Mouse (Mus musculus): ENCODE results near the gene Ankrd35. TPM values are rescaled to one million over a fixed set of nuclear protein-coding genes. Genes with fewer than 3 reads are reported as not detected.

The Ankrd35 gene
- polyA plus RNA-seq, 1 experiment from 2014 or later = 0.06 TPM

DNA sequence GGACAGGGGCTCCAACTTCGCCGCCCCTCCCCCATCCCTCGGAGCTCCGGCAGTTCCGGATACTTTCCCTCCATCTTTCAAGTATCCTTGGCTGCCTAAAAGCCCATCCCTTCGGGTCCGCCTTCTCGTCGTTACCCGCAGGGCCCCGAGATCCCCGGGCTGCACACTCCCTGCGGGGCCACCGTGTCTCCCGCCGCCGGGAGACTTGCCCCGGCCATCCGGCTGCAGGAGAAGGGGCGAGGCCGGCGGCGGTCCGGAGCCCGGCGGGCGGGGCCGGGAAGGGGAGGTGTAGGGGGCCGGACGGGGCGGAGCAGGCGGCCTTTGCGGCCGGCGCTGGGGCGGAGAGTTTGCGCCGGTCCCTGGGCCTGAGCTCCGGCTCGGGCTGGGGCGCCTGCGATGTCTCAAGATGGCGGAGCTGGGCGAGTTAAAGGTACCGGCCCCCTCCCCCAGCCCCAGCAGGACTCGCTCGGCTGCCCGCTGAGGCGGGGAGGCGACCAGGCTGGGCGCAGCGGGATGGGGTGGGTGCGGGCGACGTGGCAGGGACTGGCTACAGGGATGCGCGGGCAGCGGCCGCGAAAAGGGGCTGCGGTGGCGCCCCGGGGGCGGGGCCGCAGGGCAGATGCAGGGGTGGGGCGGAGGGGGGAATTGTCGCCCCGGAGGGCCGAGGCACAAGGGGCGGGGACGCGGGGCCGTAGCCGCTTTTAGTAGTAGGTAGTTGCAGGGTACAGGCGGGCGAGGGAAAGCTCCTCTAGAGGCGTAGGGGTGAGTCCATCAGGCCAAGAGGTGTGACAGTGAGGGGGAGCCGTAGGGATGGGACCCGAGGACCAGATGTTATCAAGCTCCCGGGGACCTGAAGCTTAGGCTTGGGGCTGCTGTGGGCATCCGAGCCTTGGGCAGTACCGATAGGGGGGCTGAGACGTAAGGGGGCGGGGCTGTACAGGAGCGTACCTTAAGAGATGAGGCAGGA, 27.1 kb downstream of the Ankrd35 start:
- no peaks in the 10 kb centered on the region for H3K27me3 ChIP-seq (ENCODE audit: low read depth, poor library complexity, severe bottlenecking)
- peak overlapping the region; percentile 81 for H3K4me3 ChIP-seq
- peak; percentile 93 for DNase-seq (ENCODE audit: low spot score)
- peaks cover 29% of the 10 kb centered on the region for H3K36me3 ChIP-seq
- H3K27ac ChIP-seq (replicated peaks) = peak overlapping the region; percentile 94
- WGBS = under 1% methylated on average over 85 of the region's 85 CpGs
- H3K4me1 ChIP-seq = peaks cover 46% of the 10 kb centered on the region
- H3K9me3 ChIP-seq (replicated peaks) = no peaks in the 10 kb centered on the region

DNA sequence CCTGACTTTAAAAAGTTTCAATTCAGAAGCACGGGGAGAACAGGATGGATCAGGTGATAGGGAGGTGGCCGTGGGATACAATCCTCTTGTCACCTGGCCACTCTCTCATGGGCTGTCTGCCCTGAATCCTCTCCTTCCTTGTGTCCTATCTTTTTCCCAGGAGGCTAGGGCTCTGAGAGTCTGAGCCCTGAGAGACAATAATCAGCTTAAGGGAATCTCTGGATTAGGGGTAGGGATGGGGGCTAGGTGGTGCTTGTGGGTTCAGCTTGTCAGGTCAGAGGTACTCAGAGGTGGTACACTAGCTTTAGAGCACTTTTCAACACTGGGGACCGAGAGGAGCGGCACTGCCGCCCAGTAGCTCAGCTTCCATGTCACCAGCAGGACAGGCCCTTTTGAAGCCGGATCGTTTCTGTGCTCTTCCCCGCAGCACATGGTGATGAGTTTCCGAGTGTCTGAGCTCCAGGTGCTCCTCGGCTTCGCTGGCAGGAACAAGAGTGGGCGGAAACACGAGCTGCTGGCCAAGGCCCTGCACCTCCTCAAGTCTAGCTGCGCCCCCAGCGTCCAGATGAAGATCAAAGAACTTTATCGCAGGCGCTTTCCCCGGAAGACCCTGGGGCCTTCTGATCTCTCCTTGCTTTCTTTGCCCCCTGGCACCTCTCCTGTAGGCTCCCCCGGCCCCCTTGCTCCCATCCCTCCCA, 29.2 kb downstream of the Ankrd35 start:
- H3K36me3 ChIP-seq = peaks cover 49% of the 10 kb centered on the region
- WGBS = 57% methylated on average over 19 of the region's 19 CpGs
- H3K9me3 ChIP-seq (replicated peaks) = no peaks in the 10 kb centered on the region

DNA sequence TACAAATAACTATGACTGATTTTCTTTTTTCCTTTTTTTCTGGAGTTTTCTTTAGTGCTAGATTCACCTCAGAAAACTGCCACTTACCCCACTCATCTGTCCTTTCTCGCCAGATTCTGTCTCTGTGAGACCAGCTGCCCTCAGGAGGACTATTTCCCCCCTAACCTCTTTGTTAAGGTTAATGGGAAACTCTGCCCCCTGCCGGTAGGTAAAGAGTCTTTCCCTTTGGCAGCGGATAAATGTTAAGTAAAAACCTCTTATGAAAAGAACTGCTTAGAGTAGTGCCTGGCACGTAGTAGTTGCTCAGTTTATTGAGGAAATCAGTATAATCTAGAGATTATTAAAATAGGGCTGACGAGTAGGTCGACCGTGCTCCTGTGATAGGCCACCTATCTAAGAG, 30.4 kb downstream of the Ankrd35 start:
- 57% methylated on average over 7 of the region's 7 CpGs for whole genome bisulfite sequencing
- H3K36me3 ChIP-seq = peaks cover 61% of the 10 kb centered on the region
- no peak for DNase-seq (ENCODE audit: low spot score)

More for the DNA sequence above, 29.2 kb downstream of the Ankrd35 start:
- H3K4me3 ChIP-seq = no peak overlapping the region
- no peak for DNase-seq (ENCODE audit: low spot score)
- peaks cover 38% of the 10 kb centered on the region for H3K4me1 ChIP-seq
- H3K27me3 ChIP-seq (ENCODE audit: low read depth, poor library complexity, severe bottlenecking) = no peaks in the 10 kb centered on the region
- 0 out of 2 replicates have a peak overlapping the region, but pooled peaks have one; percentile 28 for H3K27ac ChIP-seq (replicated peaks)

DNA sequence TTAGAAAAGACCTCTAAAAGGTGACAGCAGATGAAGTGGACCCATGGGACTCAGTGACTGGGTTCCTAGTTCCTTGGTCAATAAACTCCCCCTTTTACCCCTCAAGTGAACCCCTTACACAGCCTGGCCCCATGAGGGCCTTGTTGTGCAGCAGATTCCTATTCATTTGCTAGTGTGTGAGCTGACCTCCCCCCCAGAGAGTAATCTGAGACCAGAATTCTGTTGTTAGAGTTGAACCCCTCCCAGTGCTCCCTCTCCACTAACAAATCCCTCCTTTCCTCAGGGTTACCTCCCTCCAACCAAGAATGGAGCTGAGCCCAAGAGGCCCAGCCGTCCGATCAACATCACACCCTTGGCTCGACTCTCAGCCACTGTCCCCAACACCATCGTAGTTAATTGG, 31.1 kb downstream of the Ankrd35 start:
- WGBS = 88% methylated on average over 4 of the region's 4 CpGs
- Histone ChIP-seq H3K4me3 (no peak overlapping the region), H3K9me3 (replicated peaks) (no peaks in the 10 kb centered on the region), H3K27ac (replicated peaks) (no peak overlapping the region), H3K36me3 (peaks cover 65% of the 10 kb centered on the region), H3K27me3 (ENCODE audit: low read depth, poor library complexity, severe bottlenecking) (no peaks in the 10 kb centered on the region), H3K4me1 (peaks cover 27% of the 10 kb centered on the region)
- DNase-seq (ENCODE audit: low spot score) = no peak

More for the DNA sequence above, 30.4 kb downstream of the Ankrd35 start:
- peaks cover 33% of the 10 kb centered on the region for H3K4me1 ChIP-seq
- H3K4me3 ChIP-seq = no peak overlapping the region
- no peaks in the 10 kb centered on the region for H3K9me3 ChIP-seq (replicated peaks)
- H3K27me3 ChIP-seq (ENCODE audit: low read depth, poor library complexity, severe bottlenecking) = no peaks in the 10 kb centered on the region
- H3K27ac ChIP-seq (replicated peaks) = no peak overlapping the region

DNA sequence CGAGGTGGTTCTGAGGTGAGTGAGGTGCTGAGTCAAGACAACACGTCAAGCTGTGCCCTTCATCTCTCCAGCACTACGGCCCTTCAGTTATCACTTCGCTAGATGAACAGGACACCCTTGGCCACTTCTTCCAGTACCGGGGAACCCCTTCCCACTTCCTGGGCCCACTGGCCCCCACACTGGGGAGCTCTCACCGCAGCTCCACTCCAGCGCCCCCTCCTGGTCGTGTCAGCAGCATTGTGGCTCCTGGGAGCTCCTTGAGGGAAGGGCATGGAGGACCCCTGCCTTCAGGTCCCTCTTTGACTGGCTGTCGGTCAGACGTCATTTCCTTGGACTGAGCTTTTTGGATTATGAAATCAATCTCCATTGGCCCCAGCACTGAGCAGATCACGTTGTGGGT, 34.8 kb downstream of the Ankrd35 start:
- Histone ChIP-seq H3K9me3 (replicated peaks) (no peaks in the 10 kb centered on the region), H3K27me3 (ENCODE audit: low read depth, poor library complexity, severe bottlenecking) (peaks cover 19% of the 10 kb centered on the region), H3K4me1 (peaks cover 12% of the 10 kb centered on the region), H3K27ac (replicated peaks) (no peak overlapping the region), H3K36me3 (peaks cover 65% of the 10 kb centered on the region), H3K4me3 (no peak overlapping the region)
- 66% methylated on average over 11 of the region's 11 CpGs for WGBS
- no peak for DNase-seq (ENCODE audit: low spot score)

DNA sequence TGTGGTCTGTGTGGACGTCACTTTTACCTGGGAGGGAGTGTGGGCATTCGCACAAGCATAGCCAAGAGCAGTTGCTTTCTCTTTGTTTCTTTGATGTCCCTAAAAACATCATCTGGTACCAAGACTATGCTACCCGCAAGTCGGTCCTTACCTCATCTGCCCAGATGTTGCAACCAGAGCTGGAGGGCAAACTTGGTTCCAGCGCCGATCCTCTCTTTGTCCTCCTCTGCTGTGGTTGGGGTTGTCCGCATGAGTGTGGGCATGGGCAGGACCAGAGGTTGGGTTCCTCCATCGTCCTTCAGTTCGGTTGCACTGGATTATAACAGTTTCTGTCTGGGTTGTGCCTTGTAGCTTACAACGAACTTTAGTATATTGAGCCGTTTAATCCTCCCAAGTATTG, 36.3 kb downstream of the Ankrd35 start:
- H3K4me3 ChIP-seq = no peak overlapping the region
- H3K36me3 ChIP-seq = peaks cover 65% of the 10 kb centered on the region
- 95% methylated on average over 11 of the region's 11 CpGs for WGBS
- H3K4me1 ChIP-seq = peaks cover 12% of the 10 kb centered on the region
- peaks cover 19% of the 10 kb centered on the region for H3K27me3 ChIP-seq (ENCODE audit: low read depth, poor library complexity, severe bottlenecking)
- H3K9me3 ChIP-seq (replicated peaks) = no peaks in the 10 kb centered on the region
- H3K27ac ChIP-seq (replicated peaks) = no peak overlapping the region
- DNase-seq (ENCODE audit: low spot score) = no peak

DNA sequence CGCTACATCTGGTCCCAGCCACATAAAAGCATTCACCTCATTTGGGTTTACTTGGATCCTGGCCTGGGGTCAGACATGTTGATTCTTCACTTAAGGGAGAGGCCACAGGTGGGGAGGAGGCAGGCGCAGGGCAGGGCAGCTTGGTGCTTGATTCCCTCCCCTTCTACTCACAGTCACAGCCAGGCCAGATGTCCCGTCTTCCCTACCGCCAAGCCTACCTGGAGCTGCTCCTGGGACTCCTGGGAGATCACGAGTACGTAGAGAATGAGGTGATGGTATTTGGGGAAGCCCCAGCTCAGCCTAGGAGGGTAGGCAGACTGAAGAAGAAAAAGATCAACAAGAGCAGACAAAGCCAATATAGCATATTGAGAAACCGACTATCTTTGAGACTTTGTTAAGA, 37.1 kb downstream of the Ankrd35 start:
- Histone ChIP-seq H3K4me1 (peaks cover 12% of the 10 kb centered on the region), H3K27ac (replicated peaks) (no peak overlapping the region), H3K9me3 (replicated peaks) (no peaks in the 10 kb centered on the region), H3K36me3 (peaks cover 65% of the 10 kb centered on the region), H3K4me3 (no peak overlapping the region), H3K27me3 (ENCODE audit: low read depth, poor library complexity, severe bottlenecking) (peaks cover 19% of the 10 kb centered on the region)
- WGBS = 79% methylated on average over 7 of the region's 7 CpGs
- DNase-seq (ENCODE audit: low spot score) = no peak

DNA sequence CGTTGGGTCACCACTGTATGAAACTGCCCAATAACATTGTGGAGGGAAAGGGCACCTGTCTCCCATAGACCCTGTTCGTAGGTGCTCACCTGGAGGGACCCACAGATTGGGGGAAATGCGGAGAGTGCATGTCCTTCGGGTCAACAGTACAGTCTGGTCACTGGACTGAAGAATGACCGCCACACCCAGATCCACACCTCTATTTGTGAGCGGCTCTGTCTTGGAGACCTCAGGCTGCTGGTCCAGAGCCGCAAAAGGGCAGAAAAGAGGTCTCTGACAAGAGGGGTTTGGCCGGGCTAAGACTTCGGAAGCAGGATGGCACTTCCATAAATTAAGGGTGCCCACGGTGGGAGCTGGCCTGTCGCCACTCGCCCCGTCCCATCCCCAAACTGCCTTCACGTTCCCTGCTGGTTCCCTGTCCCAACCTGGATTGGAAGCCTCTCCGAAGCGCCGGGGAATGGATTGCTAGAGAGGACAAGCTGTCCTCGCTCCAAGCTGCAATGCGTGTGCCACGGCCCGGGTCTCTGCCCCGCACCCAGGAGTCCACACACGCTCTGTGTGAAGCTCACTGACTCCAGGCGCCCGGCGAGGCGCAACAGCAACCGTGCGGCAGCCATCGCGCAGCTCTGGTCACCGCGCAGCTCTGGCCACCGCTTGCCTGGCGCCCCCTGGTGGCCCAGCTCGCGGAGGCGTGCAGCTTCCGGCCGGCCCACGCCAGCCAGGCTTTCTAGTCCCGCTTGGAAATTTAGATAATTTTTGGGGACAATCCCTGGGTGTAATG, 38.2 kb downstream of the Ankrd35 start, which contains the start of gene Nudt17:
Nudt17 (minus strand) TSS at position 660 of the 781 bp plus-strand sequence.
- peaks cover 19% of the 10 kb centered on the region for H3K27me3 ChIP-seq (ENCODE audit: low read depth, poor library complexity, severe bottlenecking)
- H3K4me1 ChIP-seq = peaks cover 12% of the 10 kb centered on the region
- H3K4me3 ChIP-seq = peak within 1 kb of the TSS; percentile 63
- no peaks in the 10 kb centered on the region for H3K9me3 ChIP-seq (replicated peaks)
- peak within 1 kb of the TSS; percentile 68 for H3K27ac ChIP-seq (replicated peaks)
- H3K36me3 ChIP-seq = peaks cover 66% of the 10 kb centered on the region
- DNase-seq (ENCODE audit: low spot score) = peak; percentile 80
- 5% methylated on average over 42 of the region's 42 CpGs for WGBS

DNA sequence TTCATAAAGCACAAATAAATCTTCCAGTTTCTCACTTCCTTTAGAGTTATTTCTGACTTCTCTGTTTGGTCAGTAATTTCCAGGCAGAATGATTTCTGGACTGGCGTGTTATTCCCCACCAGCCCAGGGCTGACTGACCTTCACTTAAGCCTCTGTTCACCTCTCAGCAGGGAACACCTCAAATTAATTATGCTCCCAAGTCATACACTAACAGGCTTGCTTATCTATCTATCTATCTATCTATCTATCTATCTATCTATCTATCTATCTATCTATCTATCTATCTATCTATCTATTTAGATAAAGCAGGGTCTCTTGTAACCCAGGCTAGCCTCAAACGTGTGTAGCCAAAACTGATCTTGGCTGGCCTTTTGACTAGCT, 38.7 kb downstream of the Ankrd35 start:
- H3K4me3 ChIP-seq = peak overlapping the region; percentile 63; the same call in 1 of the 2 replicates
- H3K27ac ChIP-seq (replicated peaks) = 0 out of 2 replicates have a peak overlapping the region, but pooled peaks have one; percentile 68
- H3K27me3 ChIP-seq (ENCODE audit: low read depth, poor library complexity, severe bottlenecking) = peaks cover 19% of the 10 kb centered on the region
- H3K36me3 ChIP-seq = peaks cover 66% of the 10 kb centered on the region
- no peak for DNase-seq (ENCODE audit: low spot score)
- H3K4me1 ChIP-seq = peaks cover 12% of the 10 kb centered on the region
- H3K9me3 ChIP-seq (replicated peaks) = no peaks in the 10 kb centered on the region
- WGBS = 51% methylated on average over 2 of the region's 2 CpGs

DNA sequence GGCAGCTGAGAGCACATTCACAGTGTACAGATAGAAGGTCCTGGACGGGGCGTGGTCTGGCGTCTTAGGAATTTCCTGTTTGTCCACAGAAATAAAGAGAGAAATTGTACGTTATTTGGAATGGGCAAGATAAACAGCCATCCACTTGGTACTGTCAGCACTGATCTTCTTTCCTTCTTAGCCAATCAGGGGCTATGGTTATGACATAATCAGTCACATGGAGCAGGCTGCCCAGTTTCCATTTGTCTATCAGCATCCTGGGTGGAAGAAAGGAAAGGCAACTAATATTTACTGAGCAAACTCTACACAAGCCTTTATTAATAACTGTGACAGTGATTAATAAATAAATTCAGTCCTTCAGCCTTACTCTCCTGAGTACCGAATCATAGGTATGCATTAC, 44.4 kb downstream of the Ankrd35 start:
- peaks cover 92% of the 10 kb centered on the region for H3K36me3 ChIP-seq
- WGBS = 94% methylated on average over 5 of the region's 5 CpGs

DNA sequence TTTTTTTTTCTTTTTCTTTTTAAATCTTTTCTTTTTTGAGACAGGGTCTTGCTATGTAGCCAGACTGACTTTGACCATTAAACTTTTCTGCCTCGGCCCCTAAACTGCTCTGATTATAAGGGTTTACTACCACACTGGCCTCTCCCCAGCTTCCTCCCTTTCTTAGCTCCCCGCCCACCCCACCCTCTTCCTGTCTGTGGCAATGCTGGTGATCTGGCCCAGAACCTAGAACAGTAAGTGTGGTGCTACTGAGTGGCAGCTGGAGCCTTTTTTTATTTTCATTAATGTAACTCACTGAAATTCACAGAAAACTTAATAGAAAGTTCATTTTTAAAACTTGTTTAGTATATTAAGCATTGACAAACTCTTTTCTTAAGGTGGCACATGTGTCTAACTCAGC, 45.9 kb downstream of the Ankrd35 start:
- no peak for DNase-seq (ENCODE audit: low spot score)
- Histone ChIP-seq H3K36me3 (peaks cover 92% of the 10 kb centered on the region), H3K9me3 (replicated peaks) (no peaks in the 10 kb centered on the region), H3K27ac (replicated peaks) (no peak overlapping the region), H3K4me1 (no peaks in the 10 kb centered on the region; the same call in 1 of the 2 replicates), H3K27me3 (ENCODE audit: low read depth, poor library complexity, severe bottlenecking) (no peaks in the 10 kb centered on the region), H3K4me3 (no peak overlapping the region)
- 89% methylated on average over 2 of the region's 2 CpGs for WGBS

More for the DNA sequence above, 44.4 kb downstream of the Ankrd35 start:
- H3K27me3 ChIP-seq (ENCODE audit: low read depth, poor library complexity, severe bottlenecking) = no peaks in the 10 kb centered on the region
- no peak overlapping the region for H3K27ac ChIP-seq (replicated peaks)
- no peak for DNase-seq (ENCODE audit: low spot score)
- H3K4me3 ChIP-seq = no peak overlapping the region
- no peaks in the 10 kb centered on the region; the same call in 1 of the 2 replicates for H3K4me1 ChIP-seq
- H3K9me3 ChIP-seq (replicated peaks) = no peaks in the 10 kb centered on the region

DNA sequence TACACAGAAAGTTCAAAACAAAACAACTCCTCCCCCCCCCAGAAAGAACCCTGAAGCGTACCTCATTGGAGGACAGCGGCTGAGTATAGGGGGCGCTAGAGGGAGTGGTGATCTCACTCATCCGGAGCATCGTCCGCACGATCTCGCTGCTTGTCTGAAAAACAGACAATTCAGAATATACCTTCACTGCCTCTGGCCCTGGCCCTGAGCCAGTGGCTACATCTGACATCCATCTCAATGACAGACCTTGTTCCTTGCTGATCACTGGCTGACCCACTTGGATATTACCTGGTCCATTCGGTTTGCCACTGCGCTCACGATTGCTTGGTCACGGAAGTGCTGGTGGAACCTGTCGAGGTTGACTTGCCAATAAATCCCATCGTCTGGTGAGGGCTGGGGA, 49.2 kb downstream of the Ankrd35 start:
- 30% methylated on average over 14 of the region's 14 CpGs for WGBS
- Histone ChIP-seq H3K4me1 (no peaks in the 10 kb centered on the region; the same call in 1 of the 2 replicates), H3K36me3 (peaks cover 92% of the 10 kb centered on the region), H3K27me3 (ENCODE audit: low read depth, poor library complexity, severe bottlenecking) (no peaks in the 10 kb centered on the region), H3K4me3 (no peak overlapping the region), H3K9me3 (replicated peaks) (no peaks in the 10 kb centered on the region), H3K27ac (replicated peaks) (no peak overlapping the region)
- DNase-seq (ENCODE audit: low spot score) = peak; percentile 38
